Mouse (Mus musculus): Measurements from ENCODE around the gene Nf2.

Nf2 gene

DNA sequence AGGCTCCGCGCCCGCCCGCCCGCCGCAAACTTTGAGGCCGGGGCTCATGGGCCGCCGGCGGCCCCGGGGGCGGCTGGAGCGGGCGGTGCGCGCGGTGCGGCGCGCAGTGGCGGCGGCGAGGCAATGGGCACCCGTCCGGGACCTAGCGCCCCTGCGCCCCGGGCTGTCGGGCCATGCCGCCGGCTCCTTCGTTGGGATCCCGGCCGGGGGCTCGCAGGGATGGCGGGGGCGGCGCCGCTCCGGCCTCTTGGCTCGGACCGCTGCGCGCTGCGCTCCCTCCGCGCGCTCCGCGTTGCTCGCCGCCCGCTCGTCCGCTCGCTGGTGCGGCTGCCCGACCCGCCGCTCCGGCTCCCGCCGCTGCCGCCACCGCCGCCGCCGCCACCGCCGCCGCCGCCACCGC lies 102.6 kb downstream of the Nf2 start, which contains the start of gene Cabp7:
Cabp7 (minus strand) TSS at position 46 of the 400 bp plus-strand sequence.
- no peak for DNase-seq (ENCODE audit: extremely low spot score)

DNA sequence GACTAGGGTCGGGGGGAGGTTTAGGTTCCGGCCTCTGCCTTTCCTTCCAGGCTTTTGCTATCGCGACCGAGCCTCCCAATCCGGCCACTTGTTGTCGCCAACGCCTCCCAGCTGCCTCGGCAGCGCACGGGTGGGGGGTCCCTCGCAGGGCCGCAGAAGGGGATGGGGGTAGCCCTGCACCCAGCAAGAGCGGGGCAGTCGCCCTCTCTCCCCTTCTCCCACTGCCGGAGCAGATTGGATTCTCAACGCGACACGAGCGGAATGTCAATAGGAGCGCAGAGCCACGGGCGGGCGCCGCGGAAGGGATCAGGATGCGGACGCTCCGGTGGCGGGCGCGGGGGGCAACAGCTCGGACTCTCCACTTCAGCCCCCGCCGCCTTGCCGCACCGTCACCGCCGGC lies 103.4 kb downstream of the Nf2 start:
- peak; percentile 46 for DNase-seq (ENCODE audit: extremely low spot score)

DNA sequence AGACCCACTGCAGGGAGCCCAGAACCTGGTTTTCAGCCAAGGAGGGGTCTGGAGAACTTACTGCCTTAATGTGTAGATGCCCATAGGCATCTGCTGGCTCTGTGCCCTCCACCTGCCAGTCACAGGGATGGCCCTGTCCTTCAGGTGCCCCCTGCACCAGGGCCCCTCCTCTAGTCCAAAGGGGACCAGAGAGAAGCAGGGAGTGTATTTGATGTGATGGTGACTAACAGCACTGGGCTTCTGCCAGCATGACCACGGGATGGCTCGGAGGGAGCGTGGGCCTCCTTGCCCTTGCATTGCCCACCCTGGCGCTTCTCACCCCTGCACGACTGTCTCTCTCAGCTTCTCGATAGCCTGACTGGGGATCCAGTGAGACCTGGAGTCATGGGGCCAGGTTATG lies 104.6 kb downstream of the Nf2 start:
- DNase-seq (ENCODE audit: extremely low spot score), result no peak

DNA sequence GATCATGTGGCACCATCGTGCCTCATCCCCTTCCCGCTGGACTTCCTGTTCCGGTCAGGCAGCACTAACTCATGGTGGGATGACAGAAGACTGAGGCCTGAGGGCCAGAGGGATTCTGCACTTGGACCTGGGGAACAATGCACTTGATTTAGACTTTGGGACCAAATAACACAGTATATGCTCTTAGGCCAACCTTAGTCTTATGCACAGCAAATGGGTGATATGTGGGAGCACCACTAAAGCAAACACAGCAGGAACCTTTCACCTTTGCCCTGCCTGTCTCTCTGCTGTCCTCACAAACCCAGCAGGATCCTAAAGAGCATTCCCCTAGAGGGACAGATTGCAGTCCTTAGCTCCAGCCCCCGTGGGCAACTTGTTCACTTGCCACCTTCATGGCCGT lies 108.6 kb downstream of the Nf2 start:
- DNase-seq (ENCODE audit: extremely low spot score), result no peak

DNA sequence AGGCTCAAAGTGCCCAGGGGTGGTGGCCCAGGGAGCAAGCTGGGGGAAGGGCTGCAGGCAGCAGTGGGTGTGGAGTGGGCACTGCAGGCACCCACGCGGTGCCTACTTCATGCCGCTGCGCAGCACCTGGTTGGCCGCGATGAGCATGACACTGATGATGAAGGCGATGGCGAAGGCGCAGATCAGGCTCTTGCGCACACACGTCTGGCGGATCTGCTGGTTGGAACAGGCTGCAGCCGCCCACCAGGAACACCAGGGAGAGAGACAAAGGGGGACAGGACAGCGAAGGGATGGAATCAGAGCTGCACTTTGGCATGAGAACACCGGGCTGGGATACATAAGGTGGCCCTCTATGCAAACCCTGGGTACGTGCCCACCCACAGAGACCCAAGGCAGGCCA lies 110.6 kb downstream of the Nf2 start:
- DNase-seq (ENCODE audit: extremely low spot score), result no peak

DNA sequence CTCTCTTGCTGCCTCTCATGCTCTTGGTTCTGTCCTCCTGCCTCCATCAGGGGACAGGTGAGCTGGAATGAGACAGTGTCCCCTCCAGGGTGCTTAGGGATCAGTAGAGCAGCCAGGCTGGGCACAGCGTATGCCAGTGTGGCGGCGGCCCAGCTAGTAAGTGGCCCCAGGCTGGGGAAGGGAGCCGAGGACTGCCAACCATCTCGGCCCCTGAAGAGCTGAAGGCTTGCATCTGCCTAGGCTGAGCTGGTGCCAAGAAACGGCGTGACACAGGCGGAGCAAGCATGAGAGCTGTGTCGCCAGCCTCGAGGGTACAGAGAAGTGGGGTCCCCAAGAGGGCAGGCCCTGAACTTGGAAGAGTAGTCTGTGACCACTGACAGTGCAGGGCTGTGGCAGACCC lies 111.7 kb downstream of the Nf2 start:
- DNase-seq (ENCODE audit: extremely low spot score), result no peak

DNA sequence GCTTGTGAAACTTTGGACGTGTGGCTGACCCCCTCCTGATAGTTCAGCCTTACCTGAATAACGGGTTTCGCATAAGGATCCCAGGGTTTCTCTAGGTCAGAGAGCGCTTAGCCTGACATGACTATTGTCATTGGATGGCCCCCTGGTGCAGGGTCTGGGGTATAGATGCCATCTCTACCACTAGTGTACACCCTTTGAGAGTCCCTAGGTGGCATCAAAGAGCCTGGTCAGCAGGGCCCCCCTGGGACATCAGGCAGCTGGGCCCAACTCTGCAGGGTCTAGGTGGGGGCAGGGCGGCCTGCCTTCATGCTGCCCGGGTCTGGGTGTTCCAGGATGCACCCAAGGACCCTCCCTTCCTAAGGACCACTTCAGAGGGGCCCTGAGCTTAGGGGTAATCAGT lies 113.0 kb downstream of the Nf2 start:
- no peak for DNase-seq (ENCODE audit: extremely low spot score)

DNA sequence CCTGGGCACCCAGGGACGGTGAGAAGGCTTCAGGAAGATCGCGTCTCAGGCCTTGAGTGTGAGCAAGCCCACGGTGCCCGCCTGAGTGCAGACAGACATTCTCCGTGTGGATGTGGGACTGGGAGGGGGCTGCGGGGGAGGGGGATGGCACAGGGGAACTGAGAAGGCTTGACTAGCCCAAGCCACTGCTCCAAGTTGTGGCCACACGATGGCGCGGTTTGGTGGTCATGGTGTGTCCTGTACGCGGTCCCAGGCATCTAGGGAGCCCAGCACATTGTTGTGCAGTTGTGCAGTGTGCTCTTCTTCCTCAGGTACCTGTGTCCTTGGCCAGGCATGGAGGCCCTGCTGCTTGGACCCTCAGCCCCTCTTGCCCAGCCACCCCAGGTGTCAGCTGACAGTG lies 115.2 kb downstream of the Nf2 start:
- peak; percentile 39 for DNase-seq (ENCODE audit: extremely low spot score)

DNA sequence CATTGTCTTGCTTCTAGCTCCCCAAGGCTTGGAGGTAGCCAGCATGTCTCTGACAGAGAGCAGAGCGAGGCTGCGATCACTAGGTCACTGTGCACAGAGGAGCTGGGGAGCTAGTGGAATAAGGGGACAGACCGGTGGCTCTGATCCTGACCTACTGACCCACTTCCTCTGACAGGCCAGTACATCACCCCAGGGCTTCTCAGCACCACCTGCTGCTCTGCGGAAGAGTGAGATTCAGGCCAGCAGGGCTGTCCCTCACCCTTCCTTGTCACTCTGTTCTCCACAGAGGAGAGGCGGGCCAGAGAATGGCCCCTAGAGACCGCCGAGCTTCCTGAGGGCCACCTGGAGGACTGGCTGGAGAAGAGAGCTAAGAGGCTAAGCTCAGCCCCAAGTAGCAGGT lies 117.6 kb downstream of the Nf2 start:
- no peak for DNase-seq (ENCODE audit: extremely low spot score)

DNA sequence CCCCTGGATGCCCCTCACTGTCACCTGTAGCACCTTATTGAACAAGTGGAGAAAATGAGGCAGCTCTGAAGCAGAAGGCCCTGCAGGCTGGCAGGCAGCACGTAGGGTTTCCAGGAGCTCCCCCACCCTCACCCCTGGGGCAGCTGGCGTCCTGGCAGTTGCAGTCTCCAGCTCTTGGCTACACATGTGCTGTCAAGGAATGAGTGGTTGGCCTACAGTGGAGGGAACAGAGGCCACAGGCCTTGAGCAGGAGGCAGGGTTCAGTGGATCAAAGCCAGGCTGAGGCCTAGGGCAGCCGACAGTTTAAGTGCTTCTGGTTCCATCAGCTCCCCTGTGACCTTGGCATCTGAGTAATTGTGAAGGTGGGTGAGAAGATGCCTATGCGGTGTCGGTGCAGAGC lies 118.4 kb downstream of the Nf2 start:
- DNase-seq (ENCODE audit: extremely low spot score), result no peak

DNA sequence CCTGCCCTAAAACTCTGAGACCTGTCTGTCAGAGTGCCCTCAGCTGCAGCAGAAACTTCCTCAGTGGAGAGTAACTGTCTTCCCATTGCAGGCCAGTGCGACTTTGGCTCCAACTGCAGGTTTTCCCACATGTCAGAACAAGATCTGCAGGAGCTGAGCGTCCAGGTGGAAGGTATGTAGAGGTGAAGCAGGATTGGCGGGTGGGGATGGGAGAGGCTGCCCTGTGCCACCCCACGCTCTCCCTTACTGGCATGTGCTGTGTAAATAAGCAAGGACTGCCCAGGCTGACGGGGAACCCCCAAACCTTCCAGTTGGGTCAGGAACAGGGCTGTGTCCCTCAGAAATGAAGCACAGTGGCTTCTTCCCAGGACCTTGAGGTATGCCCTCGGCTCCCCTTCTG lies 119.2 kb downstream of the Nf2 start:
- DNase-seq (ENCODE audit: extremely low spot score), result no peak

DNA sequence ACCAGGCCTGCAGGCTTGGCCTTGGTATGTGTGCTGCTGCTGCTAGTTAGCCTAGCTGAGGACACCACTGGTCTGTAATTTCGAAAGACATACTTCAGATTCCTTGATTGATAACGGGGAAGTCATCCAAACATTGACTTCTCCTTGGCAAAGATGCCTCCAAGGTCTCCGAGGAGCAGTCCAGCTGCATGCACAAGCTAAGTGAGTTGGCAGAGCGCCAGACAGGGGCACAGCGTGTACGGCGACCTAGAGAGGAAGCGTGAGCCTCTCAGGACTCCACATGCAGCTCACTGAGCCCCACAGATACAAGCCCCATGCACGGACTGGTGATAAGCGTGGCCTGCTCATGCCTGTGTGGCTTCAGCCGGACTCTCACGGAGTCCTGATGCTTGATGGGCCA lies 119.7 kb downstream of the Nf2 start:
- DNase-seq (ENCODE audit: extremely low spot score), result no peak

DNA sequence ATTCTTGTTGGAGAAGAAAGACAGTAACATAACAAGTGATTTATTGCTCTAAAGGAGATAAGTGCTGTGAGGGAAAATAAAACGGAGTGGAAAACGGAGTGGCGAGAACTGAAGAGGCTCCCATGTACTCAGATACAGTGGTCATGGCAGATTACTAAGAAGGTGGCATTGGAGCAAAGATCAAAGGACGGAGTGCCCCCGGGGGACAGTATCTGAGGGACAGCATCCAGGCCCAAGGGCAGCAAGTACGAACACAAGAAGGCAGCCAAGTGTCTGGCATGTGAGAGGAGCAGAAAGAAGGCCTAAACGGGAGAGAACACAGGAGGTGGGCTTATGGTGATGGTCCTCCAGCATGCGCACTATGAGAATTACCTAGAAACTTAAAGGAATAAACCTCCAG lies 127.6 kb downstream of the Nf2 start:
- DNase-seq (ENCODE audit: extremely low spot score), result no peak

DNA sequence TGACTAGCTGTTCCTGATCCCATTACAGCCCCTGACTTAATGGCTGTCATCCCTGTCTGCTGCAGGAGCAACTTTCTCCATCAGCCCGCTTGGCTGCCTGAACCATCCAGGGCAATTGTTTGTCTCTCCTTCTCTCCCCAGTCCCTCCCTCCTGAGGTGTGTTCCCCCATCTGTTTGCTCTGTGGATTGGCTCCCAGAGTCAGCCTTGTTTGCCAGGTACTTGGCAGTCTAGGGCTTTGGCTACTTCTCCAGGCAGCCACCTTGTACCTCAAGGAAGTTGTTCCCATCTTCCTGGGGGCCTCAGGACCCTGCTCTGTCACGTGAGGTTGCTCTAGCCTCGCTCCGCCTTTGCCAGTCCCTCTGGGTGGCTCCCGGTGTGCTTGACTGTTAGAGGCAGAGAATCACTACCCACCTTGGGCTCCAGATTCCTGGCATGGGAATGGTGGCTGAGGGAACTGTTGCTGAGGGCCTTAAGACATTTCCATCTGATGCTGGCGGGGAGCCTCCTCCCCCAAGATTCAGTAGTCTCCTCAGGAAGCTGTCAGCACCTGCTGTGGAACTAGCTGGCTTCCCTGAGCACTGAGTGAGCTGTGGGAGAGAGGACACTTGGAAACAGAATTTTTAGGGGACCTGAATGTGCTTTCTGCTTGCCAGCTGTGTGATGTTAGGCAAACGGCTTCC lies 128.3 kb downstream of the Nf2 start:
- no peak for DNase-seq (ENCODE audit: extremely low spot score)

DNA sequence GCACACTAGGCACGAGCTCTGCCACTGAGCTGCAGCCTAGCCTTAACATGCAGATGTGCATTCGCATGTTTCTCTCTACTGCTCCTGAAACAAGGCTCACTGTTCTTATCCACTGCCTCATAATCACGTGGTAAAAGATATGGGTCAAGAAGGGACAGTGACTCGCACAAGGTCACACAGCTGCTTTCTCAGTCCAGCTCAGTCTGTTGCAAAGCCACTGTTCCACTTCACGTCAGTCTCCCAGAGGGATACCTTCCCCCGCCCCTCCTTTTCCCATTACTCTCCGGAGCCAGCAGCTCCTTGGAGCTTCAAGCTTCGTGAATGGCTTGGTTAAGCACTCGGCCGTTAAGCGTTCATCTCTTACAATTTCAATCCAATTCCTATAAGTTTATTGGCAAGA lies 128.9 kb downstream of the Nf2 start:
- DNase-seq (ENCODE audit: extremely low spot score), result no peak

DNA sequence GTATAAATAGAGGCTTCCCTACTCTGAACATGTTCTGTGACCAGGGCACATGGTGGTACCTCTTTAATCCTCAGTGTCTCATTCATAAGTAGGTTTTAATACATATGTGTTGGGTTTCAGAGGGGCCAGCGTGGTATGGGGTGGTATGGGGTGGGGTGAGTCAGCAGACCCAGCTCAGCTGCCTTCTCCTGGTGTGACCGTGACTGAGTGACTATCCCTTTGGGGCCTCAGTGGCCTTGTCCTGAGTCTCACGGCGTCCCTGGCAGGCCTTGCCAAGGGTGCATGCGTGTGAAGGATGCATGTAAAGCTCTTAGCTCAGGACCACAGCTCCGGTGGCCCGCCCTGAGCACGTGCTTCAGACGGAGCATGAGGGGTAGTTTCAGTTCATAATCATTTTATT lies 129.4 kb downstream of the Nf2 start:
- no peak for DNase-seq (ENCODE audit: extremely low spot score)

DNA sequence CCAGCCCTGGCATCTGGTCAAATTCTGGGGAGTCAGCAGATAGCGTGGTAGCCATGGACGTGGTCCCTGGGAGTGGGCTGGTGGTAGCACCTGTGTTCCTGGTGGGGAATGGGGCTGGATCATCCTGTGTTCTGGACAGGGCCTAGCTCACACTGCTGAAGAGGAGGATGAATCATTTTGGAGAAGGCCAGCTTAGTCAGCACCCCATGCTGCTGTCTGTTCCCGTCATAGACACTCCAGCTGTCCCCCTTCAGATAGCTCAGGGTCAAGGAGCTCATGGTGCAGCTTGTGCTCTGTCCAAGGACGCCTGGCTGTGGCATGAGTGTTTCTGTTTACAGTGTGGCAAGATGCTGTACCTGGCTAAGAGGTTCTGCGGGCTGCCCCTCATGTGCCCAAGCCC lies 130.8 kb downstream of the Nf2 start:
- DNase-seq (ENCODE audit: extremely low spot score), result no peak

DNA sequence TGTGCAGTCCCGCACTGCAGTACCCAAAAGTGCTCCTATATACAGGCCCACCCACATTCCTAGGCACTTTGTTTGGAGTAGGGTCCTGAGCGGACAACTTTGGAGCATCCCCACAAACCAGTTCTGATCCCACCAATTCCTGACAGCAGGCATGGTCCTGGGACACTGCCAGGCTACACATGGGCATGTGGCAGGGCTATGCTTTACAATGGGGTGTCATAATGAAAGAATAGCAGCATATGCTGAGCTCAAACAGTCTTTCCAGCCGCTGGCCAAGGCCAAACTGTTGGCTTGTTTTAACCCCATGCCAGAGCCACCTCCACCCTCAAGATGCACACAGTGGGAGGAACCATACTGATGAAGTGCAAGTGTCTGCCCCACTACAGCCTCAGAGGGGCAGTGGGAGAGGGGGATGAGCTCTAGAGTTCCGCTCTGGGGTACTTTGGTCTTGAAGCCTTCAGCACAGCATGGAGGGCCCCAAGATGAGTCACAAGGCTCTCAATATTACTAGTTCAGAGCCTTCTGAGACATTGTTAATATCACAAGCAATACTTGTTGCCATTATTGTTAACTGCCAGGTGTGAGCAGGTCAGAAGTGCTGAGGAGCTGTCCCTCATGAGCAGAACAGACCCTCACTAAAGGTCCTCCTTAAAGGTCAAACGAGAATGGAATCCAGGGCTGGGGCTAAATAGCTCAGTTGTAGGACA lies 132.7 kb downstream of the Nf2 start:
- no peak for DNase-seq (ENCODE audit: extremely low spot score)
